Mouse (Mus musculus) kidney, adult 2 months (tissue): ENCODE measurements around the gene Klhl8.

Source experiments
- CTCF ChIP-seq: fragments of 200-500 bp; conservative IDR thresholded peaks from 2 replicates; pipeline ENCODE4 v1.5.1; 2011; ENCODE audit warnings: low read depth, mild to moderate bottlenecking, control low read depth, low read length, moderate library complexity, mixed read lengths; ENCODE audit not compliant: insufficient read depth, insufficient read length
- POLR2A ChIP-seq: fragments of 200-500 bp; IDR thresholded peaks from one replicate; pipeline ENCODE4 v1.6.1; 2011; ENCODE audit warnings: low read depth, low read length, control low read depth

GRCm38 (mm10) chr5:103828729-103829128 is 82.3 kb downstream of the Klhl8 start:
- TF ChIP-seq CTCF (no peak), POLR2A (no peak)
